Mouse (Mus musculus): ENCODE data around the gene Zfp598. TPM values are rescaled to one million over a fixed set of nuclear protein-coding genes. Genes with fewer than 3 reads are reported as not detected.

Gene Zfp598
- polyA plus RNA-seq, 1 experiment from 2014 or later: 13.5 TPM

DNA sequence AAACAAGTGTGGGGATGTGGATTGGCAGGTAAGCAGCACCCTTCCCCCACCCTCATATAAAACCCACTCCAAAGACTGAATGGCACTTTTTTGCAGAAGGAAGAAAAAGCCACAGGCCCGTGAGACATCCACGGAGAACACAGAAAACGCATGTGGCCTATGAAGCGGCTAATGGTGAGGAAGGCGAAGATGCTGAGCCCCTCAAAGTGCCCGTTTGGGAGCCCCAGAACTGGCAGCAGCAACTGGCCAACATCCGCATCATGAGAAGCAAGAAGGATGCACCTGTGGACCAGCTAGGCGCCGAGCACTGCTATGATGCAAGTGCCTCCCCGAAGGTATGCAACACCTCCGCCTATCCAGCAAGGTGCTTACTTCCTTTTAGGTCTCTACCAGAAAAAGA is 35.7 kb upstream of the Zfp598 start:
- no peaks in the 10 kb centered on the region for H3K27me3 ChIP-seq (replicated peaks; ENCODE audit: control insufficient read depth, insufficient read depth, low read length)
- H3K36me3 ChIP-seq (ENCODE audit: control insufficient read depth, insufficient read depth): peaks cover 20% of the 10 kb centered on the region; the same call in 1 of the 2 replicates
- H3K4me1 ChIP-seq (replicated peaks; ENCODE audit: control insufficient read depth, insufficient read depth, low read length): no peaks in the 10 kb centered on the region
- H3K4me2 ChIP-seq (replicated peaks; ENCODE audit: low read depth): no peak overlapping the region
- no peak for ATAC-seq
- no peaks in the 10 kb centered on the region for H3K9me3 ChIP-seq (ENCODE audit: control insufficient read depth)
- WGBS: 98% methylated on average over 11 of the region's 11 CpGs
- H3K9ac ChIP-seq (ENCODE audit: low read depth, low read length): no peak overlapping the region
- H3K27ac ChIP-seq (ENCODE audit: low read depth, low read length): no peak overlapping the region
- no peak overlapping the region for H3K4me3 ChIP-seq (ENCODE audit: low read depth, low read length)
- TF ChIP-seq CTCF (IDR thresholded peaks at IDR 0.05; ENCODE audit: low read depth): no peak

DNA sequence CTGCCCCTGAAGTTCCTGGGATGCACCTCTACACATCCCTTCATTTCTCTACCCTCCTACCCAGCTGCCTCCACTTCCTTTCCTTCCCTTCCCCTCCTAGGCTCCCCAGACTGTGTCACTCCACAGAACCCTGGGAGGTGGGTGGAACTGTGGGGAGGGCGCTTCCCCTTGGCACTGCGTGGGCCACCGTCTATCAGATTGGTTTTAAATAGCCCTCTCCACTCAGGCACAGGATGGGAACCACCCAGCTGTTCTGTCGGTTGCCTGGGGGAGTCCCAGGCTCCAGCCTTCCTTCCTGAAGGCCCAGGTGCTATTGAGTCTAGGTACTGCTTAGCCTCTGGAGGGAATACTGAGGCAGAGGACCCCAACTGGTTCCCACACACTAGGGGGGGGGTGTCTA is 34.5 kb upstream of the Zfp598 start:
- H3K4me2 ChIP-seq (replicated peaks; ENCODE audit: low read depth): no peak overlapping the region
- H3K9me3 ChIP-seq (ENCODE audit: control insufficient read depth): no peaks in the 10 kb centered on the region
- 69% methylated on average over 4 of the region's 4 CpGs for WGBS
- TF ChIP-seq CTCF (IDR thresholded peaks at IDR 0.05; ENCODE audit: low read depth): no peak
- H3K27me3 ChIP-seq (replicated peaks; ENCODE audit: control insufficient read depth, insufficient read depth, low read length): no peaks in the 10 kb centered on the region
- no peaks in the 10 kb centered on the region for H3K4me1 ChIP-seq (replicated peaks; ENCODE audit: control insufficient read depth, insufficient read depth, low read length)
- peaks cover 10% of the 10 kb centered on the region; the same call in 1 of the 2 replicates for H3K36me3 ChIP-seq (ENCODE audit: control insufficient read depth, insufficient read depth)
- no peak overlapping the region for H3K9ac ChIP-seq (ENCODE audit: low read depth, low read length)
- no peak for ATAC-seq
- H3K27ac ChIP-seq (ENCODE audit: low read depth, low read length): no peak overlapping the region
- no peak overlapping the region for H3K4me3 ChIP-seq (ENCODE audit: low read depth, low read length)

DNA sequence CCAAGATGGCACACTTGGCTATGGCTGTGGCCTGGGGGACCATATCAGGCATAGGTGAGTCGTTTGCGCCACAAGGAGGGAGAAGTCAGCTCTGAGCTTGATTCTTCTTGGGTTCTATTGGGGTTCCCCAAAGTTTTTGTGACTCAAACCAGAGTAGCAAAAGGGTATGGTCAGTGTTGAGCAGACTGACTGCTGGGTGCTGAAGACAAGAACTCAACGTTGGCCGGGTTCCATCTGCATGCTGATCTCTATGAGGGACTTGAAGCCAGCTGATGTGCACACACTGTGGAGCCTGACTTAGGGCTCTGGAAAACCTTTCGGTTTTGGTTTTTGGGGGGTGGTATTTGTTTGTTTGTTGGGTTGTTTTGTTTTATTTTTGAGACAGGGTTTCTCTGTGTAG is 33.8 kb upstream of the Zfp598 start:
- H3K27ac ChIP-seq (ENCODE audit: low read depth, low read length): no peak overlapping the region
- peaks cover 10% of the 10 kb centered on the region; the same call in 1 of the 2 replicates for H3K36me3 ChIP-seq (ENCODE audit: control insufficient read depth, insufficient read depth)
- no peak for TF ChIP-seq CTCF (IDR thresholded peaks at IDR 0.05; ENCODE audit: low read depth)
- 88% methylated on average over 5 of the region's 5 CpGs for WGBS
- H3K4me1 ChIP-seq (replicated peaks; ENCODE audit: control insufficient read depth, insufficient read depth, low read length): no peaks in the 10 kb centered on the region
- H3K9ac ChIP-seq (ENCODE audit: low read depth, low read length): no peak overlapping the region
- H3K9me3 ChIP-seq (ENCODE audit: control insufficient read depth): no peaks in the 10 kb centered on the region
- no peaks in the 10 kb centered on the region for H3K27me3 ChIP-seq (replicated peaks; ENCODE audit: control insufficient read depth, insufficient read depth, low read length)
- H3K4me3 ChIP-seq (ENCODE audit: low read depth, low read length): no peak overlapping the region
- no peak overlapping the region for H3K4me2 ChIP-seq (replicated peaks; ENCODE audit: low read depth)
- no peak for ATAC-seq

DNA sequence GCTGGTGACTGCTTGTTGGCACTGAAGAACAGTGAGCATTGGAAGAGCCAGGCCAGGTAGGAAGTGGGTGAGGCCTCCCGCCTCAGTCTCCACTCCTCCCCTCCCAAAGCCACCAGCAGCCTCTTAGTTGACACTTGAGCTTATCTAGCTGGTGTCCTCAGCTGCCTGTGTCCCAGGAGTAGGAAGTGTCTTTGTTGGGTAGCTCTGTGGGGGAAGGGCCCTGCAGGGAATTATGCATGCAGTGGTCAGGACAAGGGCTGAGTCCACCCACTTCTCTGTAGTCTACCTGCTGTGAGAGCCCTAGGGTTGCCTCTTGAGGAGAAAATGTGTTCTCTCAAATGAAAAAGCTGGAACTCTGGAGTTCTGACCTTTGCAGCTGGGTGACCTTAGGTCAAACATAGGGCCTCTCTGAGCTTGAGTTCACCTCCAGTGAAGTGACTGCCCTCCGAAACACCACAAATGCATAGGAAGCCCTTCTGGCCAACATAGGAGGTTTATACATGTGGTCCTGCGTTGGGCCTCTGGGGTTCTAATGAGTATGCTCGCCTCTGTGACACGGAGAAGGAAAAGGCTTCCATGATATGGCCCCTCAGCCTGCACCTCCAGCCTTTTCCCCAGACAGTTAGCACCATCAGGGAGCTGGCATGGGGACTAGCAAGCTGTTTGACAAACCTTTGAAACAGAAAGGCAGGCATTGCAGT is 32.6 kb upstream of the Zfp598 start:
- Histone ChIP-seq H3K9me3 (ENCODE audit: control insufficient read depth) (no peaks in the 10 kb centered on the region), H3K4me3 (ENCODE audit: low read depth, low read length) (no peak overlapping the region), H3K9ac (ENCODE audit: low read depth, low read length) (no peak overlapping the region), H3K36me3 (ENCODE audit: control insufficient read depth, insufficient read depth) (peaks cover 14% of the 10 kb centered on the region; the same call in 1 of the 2 replicates), H3K27me3 (replicated peaks; ENCODE audit: control insufficient read depth, insufficient read depth, low read length) (no peaks in the 10 kb centered on the region), H3K27ac (ENCODE audit: low read depth, low read length) (no peak overlapping the region), H3K4me1 (replicated peaks; ENCODE audit: control insufficient read depth, insufficient read depth, low read length) (no peaks in the 10 kb centered on the region), H3K4me2 (replicated peaks; ENCODE audit: low read depth) (no peak overlapping the region)
- WGBS: 78% methylated on average over 5 of the region's 5 CpGs
- no peak for ATAC-seq
- no peak for TF ChIP-seq CTCF (IDR thresholded peaks at IDR 0.05; ENCODE audit: low read depth)

DNA sequence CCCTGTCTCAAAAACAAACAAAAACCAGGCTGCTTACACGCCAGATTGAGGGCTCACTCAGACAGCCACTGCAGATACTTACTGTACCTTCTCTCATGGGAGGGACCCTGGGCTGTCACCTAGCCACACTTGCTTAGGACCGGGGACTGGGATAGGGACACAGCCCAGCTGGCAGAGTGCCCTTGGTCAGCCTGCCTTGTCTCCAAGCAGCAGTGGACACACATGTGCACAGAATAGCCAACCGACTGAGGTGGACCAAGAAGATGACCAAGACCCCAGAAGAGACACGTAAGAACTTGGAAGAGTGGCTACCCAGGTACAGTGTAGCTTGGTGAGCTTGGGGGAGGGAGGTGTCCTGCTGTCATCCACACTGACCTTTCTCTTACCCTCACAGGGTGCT is 31.3 kb upstream of the Zfp598 start:
- H3K4me3 ChIP-seq (ENCODE audit: low read depth, low read length): no peak overlapping the region
- H3K9me3 ChIP-seq (ENCODE audit: control insufficient read depth): no peaks in the 10 kb centered on the region
- H3K4me2 ChIP-seq (replicated peaks; ENCODE audit: low read depth): no peak overlapping the region
- no peak for TF ChIP-seq CTCF (IDR thresholded peaks at IDR 0.05; ENCODE audit: low read depth)
- H3K27ac ChIP-seq (ENCODE audit: low read depth, low read length): peak overlapping the region; percentile 70
- 77% methylated on average over 4 of the region's 4 CpGs for WGBS
- no peak overlapping the region for H3K9ac ChIP-seq (ENCODE audit: low read depth, low read length)
- no peaks in the 10 kb centered on the region for H3K4me1 ChIP-seq (replicated peaks; ENCODE audit: control insufficient read depth, insufficient read depth, low read length)
- peak; percentile 1; the same call in 1 of the 2 replicates for ATAC-seq
- H3K27me3 ChIP-seq (replicated peaks; ENCODE audit: control insufficient read depth, insufficient read depth, low read length): no peaks in the 10 kb centered on the region
- H3K36me3 ChIP-seq (ENCODE audit: control insufficient read depth, insufficient read depth): peaks cover 16% of the 10 kb centered on the region; the same call in 1 of the 2 replicates

DNA sequence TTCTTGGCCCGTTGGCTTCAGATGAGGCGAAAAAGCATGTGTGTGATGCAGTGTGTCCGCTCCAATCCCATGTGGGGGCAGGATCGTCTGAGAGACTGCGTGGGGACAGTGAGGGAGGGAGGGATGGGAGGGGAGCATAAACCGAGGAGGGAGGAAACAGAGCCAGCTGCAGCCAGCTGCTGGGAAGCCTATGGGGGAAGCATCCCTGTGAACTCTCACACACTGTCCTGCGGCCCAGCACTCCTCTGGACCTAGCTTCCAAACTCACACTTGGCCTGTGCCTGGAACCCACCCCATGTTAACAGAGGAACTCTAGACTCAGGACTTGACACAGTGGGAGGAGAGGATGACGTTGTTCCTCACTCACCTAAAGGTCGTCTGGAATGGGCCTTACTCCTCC is 30.6 kb upstream of the Zfp598 start:
- no peak overlapping the region for H3K9ac ChIP-seq (ENCODE audit: low read depth, low read length)
- no peaks in the 10 kb centered on the region for H3K4me1 ChIP-seq (replicated peaks; ENCODE audit: control insufficient read depth, insufficient read depth, low read length)
- peak overlapping the region; percentile 70 for H3K27ac ChIP-seq (ENCODE audit: low read depth, low read length)
- no peak for TF ChIP-seq CTCF (IDR thresholded peaks at IDR 0.05; ENCODE audit: low read depth)
- ATAC-seq: peak; percentile 34; the same call in 1 of the 2 replicates
- no peaks in the 10 kb centered on the region for H3K27me3 ChIP-seq (replicated peaks; ENCODE audit: control insufficient read depth, insufficient read depth, low read length)
- WGBS: 68% methylated on average over 9 of the region's 9 CpGs
- peaks cover 16% of the 10 kb centered on the region; the same call in 1 of the 2 replicates for H3K36me3 ChIP-seq (ENCODE audit: control insufficient read depth, insufficient read depth)
- H3K4me2 ChIP-seq (replicated peaks; ENCODE audit: low read depth): no peak overlapping the region
- no peak overlapping the region for H3K4me3 ChIP-seq (ENCODE audit: low read depth, low read length)
- H3K9me3 ChIP-seq (ENCODE audit: control insufficient read depth): no peaks in the 10 kb centered on the region

Data from intestine, postnatal 0 days (tissue).